Comparison of ENCODE assay signal across 8 mouse cellular contexts in genomic region chr15:88840126-88840525, GRCm38 (mm10). TPM values are rescaled to one million over a fixed set of nuclear protein-coding genes. Genes with fewer than 3 reads are reported as not detected.
A peak's percentile ranks its signal among the peaks of the same experiment; 100 is the strongest.
DNase-seq lines count a peak whose midpoint lies in the region; ATAC-seq and TF ChIP-seq lines count a peak whose summit lies in the region.
"Had no signal": no experiment of that assay in that cellular context is flagged by ENCODE, and none has a peak within 500 bp of the region (broad histone marks: within the 10 kb centered on the region; RNA-seq: fewer than 3 reads in every experiment).

No protein-coding gene starts in this region.

- H3K27me3 ChIP-seq in ES-Bruce4 (ENCODE audit: control insufficient read depth, insufficient read depth, low read length, poor library complexity, severe bottlenecking) = no peaks in the 10 kb centered on the region
- H3K27me3 ChIP-seq in lung, embryonic 15.5 days = no peaks in the 10 kb centered on the region

- WGBS in lung, embryonic 15.5 days = 48% methylated on average over 10 of the region's 10 CpGs

- H3K9ac ChIP-seq in ES-Bruce4 (ENCODE audit: low read depth, poor library complexity, severe bottlenecking) = peak overlapping the region; percentile 42
- H3K9ac ChIP-seq in lung, embryonic 15.5 days = 0 out of 2 replicates have a peak overlapping the region, but pooled peaks have one; percentile 17

- H3K27ac ChIP-seq in ES-Bruce4 (ENCODE audit: insufficient read depth, low read length) = peak overlapping the region; percentile 36
- H3K27ac ChIP-seq in lung, embryonic 15.5 days = peak overlapping the region; percentile 92
- H3K27ac ChIP-seq: macrophage had no signal

- no peak overlapping the region; the same call in 1 of the 2 replicates for H3K4me2 ChIP-seq in lung, embryonic 15.5 days

- no peaks in the 10 kb centered on the region for H3K36me3 ChIP-seq in ES-Bruce4 (ENCODE audit: control insufficient read depth, insufficient read depth, low read length, poor library complexity, severe bottlenecking)
- H3K36me3 ChIP-seq in lung, embryonic 15.5 days = no peaks in the 10 kb centered on the region

- TF ChIP-seq EP300 in ES-Bruce4 (IDR thresholded peaks at IDR 0.05; ENCODE audit: insufficient read depth, low read depth, low read length) = no peak

- DNase-seq in adrenal gland, adult 8-10 months = peak; percentile 64
- peak; percentile 74 to 92 for DNase-seq in heart, adult 18-20 months
- DNase-seq in kidney, adult 18-20 months = peak; percentile 62
- no peak for DNase-seq in spleen, postnatal 4 days (ENCODE audit: low spot score in 2 of 2)
- DNase-seq in c-Kit-positive CD71-positive TER-119-positive erythroid progenitor cells, embryonic 14.5 days (ENCODE audit: low spot score) = no peak

- TF ChIP-seq POLR2A in ES-Bruce4 (IDR thresholded peaks at IDR 0.05; ENCODE audit: insufficient read depth, low read length) = no peak

- no peaks in the 10 kb centered on the region for H3K9me3 ChIP-seq in ES-Bruce4 (replicated peaks; ENCODE audit: control insufficient read depth, insufficient read depth, low read length, poor library complexity, severe bottlenecking)
- no peaks in the 10 kb centered on the region for H3K9me3 ChIP-seq in lung, embryonic 15.5 days

- peak overlapping the region; percentile 47 for H3K4me3 ChIP-seq in ES-Bruce4 (ENCODE audit: low read depth, low read length)
- H3K4me3 ChIP-seq in lung, embryonic 15.5 days = no peak overlapping the region

- no peak for TF ChIP-seq CTCF in ES-Bruce4 (IDR thresholded peaks at IDR 0.05; ENCODE audit: low read depth, low read length)

- ATAC-seq in lung, embryonic 15.5 days (ENCODE audit: borderline replicate concordance, extremely low read depth, low FRiP score, low TSS enrichment) = no peak

- peaks cover 5% of the 10 kb centered on the region for H3K4me1 ChIP-seq in ES-Bruce4 (ENCODE audit: control insufficient read depth, insufficient read depth, low read length)
- peaks cover 42% of the 10 kb centered on the region for H3K4me1 ChIP-seq in lung, embryonic 15.5 days

RNA-seq across cellular contexts. Expression of gene Creld2, which starts 20.7 kb away (rescaled TPM):
- 39.2 and 40.2 TPM in 2 replicates for polyA plus RNA-seq in ES-Bruce4 (2011; ENCODE audit: insufficient read depth, insufficient read length, low read depth, missing spikeins)
- 10 to 100 TPM; 40.3 to 51.5 (median 49.2) TPM for total RNA-seq in adrenal gland, adult 8-10 months (2022)
- 10 to 100 TPM; 19.6 to 28.7 TPM for total RNA-seq in heart, adult 18-20 months (2021)
- 107 and 110 TPM in 2 replicates for polyA plus RNA-seq in lung, embryonic 15.5 days (2015; fragmentation: Nextera tagmentation; extraction: Ambion mirVana)

RNA-seq across cellular contexts. Expression of gene Alg12, which starts 21.0 kb away (rescaled TPM):
- 10.0 and 13.2 TPM in 2 replicates for polyA plus RNA-seq in ES-Bruce4 (2011; ENCODE audit: insufficient read depth, insufficient read length, low read depth, missing spikeins)
- 10 to 100 TPM; 19.3 to 22.3 (median 20.3) TPM for total RNA-seq in adrenal gland, adult 8-10 months (2022)
- total RNA-seq in heart, adult 18-20 months (2021) = 1 to 10 TPM; 8.3 to 8.8 TPM
- 11.7 and 14.4 TPM in 2 replicates for polyA plus RNA-seq in lung, embryonic 15.5 days (2015; fragmentation: Nextera tagmentation; extraction: Ambion mirVana)

RNA-seq across cellular contexts. Expression of gene Pim3, which starts 21.9 kb away (rescaled TPM):
- polyA plus RNA-seq in ES-Bruce4 (2011; ENCODE audit: insufficient read depth, insufficient read length, low read depth, missing spikeins) = 128 and 136 TPM in 2 replicates
- total RNA-seq in adrenal gland, adult 8-10 months (2022) = 100 to 1,000 TPM in 1 of 4 experiments, 10 to 100 TPM in 3; 62.7 to 164 (median 75.8) TPM
- total RNA-seq in heart, adult 18-20 months (2021) = 100 to 1,000 TPM in 1 of 2 experiments, 10 to 100 TPM in 1; 97.9 to 139 TPM
- 65.9 and 70.3 TPM in 2 replicates for polyA plus RNA-seq in lung, embryonic 15.5 days (2015; fragmentation: Nextera tagmentation; extraction: Ambion mirVana)

Comparison
In these comparisons a context has a peak if more than half of its experiments do, and no peak if none do; other contexts are left out.
1. DNase-seq: peak in adrenal gland, adult 8-10 months (single experiment), heart, adult 18-20 months (2 of 2) and kidney, adult 18-20 months (single experiment); none in spleen, postnatal 4 days (0 of 2) and c-Kit-positive CD71-positive TER-119-positive erythroid progenitor cells, embryonic 14.5 days (single experiment).